Mouse (Mus musculus): ENCODE measurements around the gene Sdc1. TPM values are rescaled to one million over a fixed set of nuclear protein-coding genes. Genes with fewer than 3 reads are reported as not detected.

Gene Sdc1
- total and polyA plus RNA-seq, 3 experiments, result 1.7 to 5.3 (median 2.6) TPM

GRCm38 (mm10) chr12:8830967-8831635 is 60.0 kb downstream of the Sdc1 start:
- H3K4me2 ChIP-seq (ENCODE audit: insufficient read depth, low read depth, poor library complexity, severe bottlenecking), result no peak overlapping the region
- H3K27me3 ChIP-seq (replicated peaks), result no peaks in the 10 kb centered on the region
- TF ChIP-seq CHD2 (IDR thresholded peaks at IDR 0.05; ENCODE audit: low read length), result no peak
- no peak for TF ChIP-seq E2F4 (IDR thresholded peaks at IDR 0.05; ENCODE audit: insufficient replicate concordance, low read depth, low read length)
- TF ChIP-seq MEF2A (IDR thresholded peaks at IDR 0.05; ENCODE audit: borderline replicate concordance, low read depth, low read length), result no peak
- no peak for TF ChIP-seq SMC3 (IDR thresholded peaks at IDR 0.05; ENCODE audit: low read depth, low read length)
- no peak for TF ChIP-seq UBTF (IDR thresholded peaks at IDR 0.05; ENCODE audit: low read depth, low read length)
- TF ChIP-seq PAX5 (IDR thresholded peaks at IDR 0.05; ENCODE audit: low read length), result no peak
- TF ChIP-seq NRF1 (IDR thresholded peaks at IDR 0.05; ENCODE audit: low read depth, low read length), result no peak
- no peak for TF ChIP-seq MAFK (IDR thresholded peaks at IDR 0.05; ENCODE audit: insufficient replicate concordance, low read length)
- TF ChIP-seq MAZ (IDR thresholded peaks at IDR 0.05; ENCODE audit: low read depth, low read length), result no peak
- no peak for TF ChIP-seq BHLHE40 (IDR thresholded peaks at IDR 0.05; ENCODE audit: low read depth, low read length)
- no peak for TF ChIP-seq GABPA (IDR thresholded peaks at IDR 0.05; ENCODE audit: insufficient replicate concordance, low read depth, low read length)
- no peak overlapping the region for H3K9ac ChIP-seq (ENCODE audit: insufficient read depth, low read depth)
- H3K9me3 ChIP-seq (replicated peaks; ENCODE audit: low read length), result no peaks in the 10 kb centered on the region
- dilution Hi-C loops (cut with MboI; ENCODE audit: extremely low pct_ligation_motif_present, extremely low pct_unique_long_range_greater_than_20kb, low sequenced_read_pairs) (no loop called here), in situ Hi-C loops (cut with MboI; ENCODE audit: low pct_ligation_motif_present, low pct_unique_long_range_greater_than_20kb, low sequenced_read_pairs) (no loop called here)
- no peak for DNase-seq (ENCODE audit: extremely low read depth)
- no peaks in the 10 kb centered on the region for H3K36me3 ChIP-seq (replicated peaks in 1 of 2; ENCODE audit: control insufficient read depth in 1 of 2, insufficient read depth in 1 of 2, low read length in 1 of 2)
- no peaks in the 10 kb centered on the region for H3K79me2 ChIP-seq (replicated peaks; ENCODE audit: control insufficient read depth, extremely low read depth, insufficient read depth, poor library complexity, severe bottlenecking)
- H3K4me1 ChIP-seq (ENCODE audit: control insufficient read depth in 1 of 2, insufficient read depth in 2 of 2), result peaks cover 6 to 37% of the 10 kb centered on the region in 2 experiments
- no peak overlapping the region for H3K4me3 ChIP-seq (replicated peaks in 1 of 3; ENCODE audit: low read depth in 2 of 3, low read length in 2 of 3, poor library complexity in 1 of 3)
- no peak overlapping the region for H3K27ac ChIP-seq (ENCODE audit: insufficient read depth, low read depth)

- Histone ChIP-seq H3K36me3 (replicated peaks in 1 of 2; ENCODE audit: control insufficient read depth in 1 of 2, insufficient read depth in 1 of 2, low read length in 1 of 2) (no peaks in the 10 kb centered on the region), H3K4me3 (replicated peaks in 1 of 3; ENCODE audit: low read depth in 2 of 3, low read length in 2 of 3, poor library complexity in 1 of 3) (no peak overlapping the region), H3K4me1 (ENCODE audit: control insufficient read depth in 1 of 2, insufficient read depth in 2 of 2) (peaks cover 6 to 37% of the 10 kb centered on the region in 2 experiments), H3K9ac (ENCODE audit: insufficient read depth, low read depth) (no peak overlapping the region), H3K4me2 (ENCODE audit: insufficient read depth, low read depth, poor library complexity, severe bottlenecking) (no peak overlapping the region), H3K27ac (ENCODE audit: insufficient read depth, low read depth) (no peak overlapping the region), H3K9me3 (replicated peaks; ENCODE audit: low read length) (no peaks in the 10 kb centered on the region), H3K27me3 (replicated peaks) (no peaks in the 10 kb centered on the region), H3K79me2 (replicated peaks; ENCODE audit: control insufficient read depth, extremely low read depth, insufficient read depth, poor library complexity, severe bottlenecking) (no peaks in the 10 kb centered on the region)
- in situ Hi-C loops (cut with MboI; ENCODE audit: low pct_ligation_motif_present, low pct_unique_long_range_greater_than_20kb, low sequenced_read_pairs) (no loop called here), dilution Hi-C loops (cut with MboI; ENCODE audit: extremely low pct_ligation_motif_present, extremely low pct_unique_long_range_greater_than_20kb, low sequenced_read_pairs) (no loop called here)
- DNase-seq (ENCODE audit: extremely low read depth), result no peak
- TF ChIP-seq ETS1 (conservative IDR thresholded peaks at IDR 0.05; ENCODE audit: low read depth, low read length), result no peak
- TF ChIP-seq JUN (IDR thresholded peaks at IDR 0.05; ENCODE audit: insufficient read depth, low read depth, low read length), result no peak
- no peak for TF ChIP-seq MAZ (IDR thresholded peaks at IDR 0.05; ENCODE audit: low read depth, low read length)
Observed at GRCm38 (mm10) chr12:8831710-8832109, 60.6 kb downstream of the Sdc1 start.

Measured in CH12.LX (cell line).